Mouse (Mus musculus): ENCODE measurements around the gene Kank3.

DNA sequence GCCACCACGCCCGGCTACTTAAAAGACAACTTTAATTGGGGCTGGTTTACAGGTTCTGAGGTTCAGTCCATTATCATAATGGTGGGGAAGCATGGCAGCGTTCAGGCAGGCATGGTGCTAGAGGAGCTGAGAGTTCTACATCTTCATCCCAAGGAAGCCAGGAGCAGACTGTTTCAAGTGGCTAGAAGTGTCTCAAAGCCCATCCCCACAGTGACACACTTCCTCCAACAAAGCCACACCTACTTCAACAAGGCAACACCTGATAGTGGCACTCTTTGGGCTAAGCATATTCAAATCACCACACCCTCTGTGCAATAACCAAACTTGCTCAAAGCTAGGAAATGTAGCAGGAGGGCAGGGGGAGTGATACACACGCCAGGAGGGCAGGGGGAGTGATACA, 6.1 kb upstream of the Kank3 start:
- no peak for TF ChIP-seq CTCF (IDR thresholded peaks at IDR 0.05; ENCODE audit: low read depth)
- TF ChIP-seq EP300 (optimal IDR thresholded peaks at IDR 0.05): no peak
